Comparison of ENCODE assay signal across 8 mouse cellular contexts in the genomic region with DNA sequence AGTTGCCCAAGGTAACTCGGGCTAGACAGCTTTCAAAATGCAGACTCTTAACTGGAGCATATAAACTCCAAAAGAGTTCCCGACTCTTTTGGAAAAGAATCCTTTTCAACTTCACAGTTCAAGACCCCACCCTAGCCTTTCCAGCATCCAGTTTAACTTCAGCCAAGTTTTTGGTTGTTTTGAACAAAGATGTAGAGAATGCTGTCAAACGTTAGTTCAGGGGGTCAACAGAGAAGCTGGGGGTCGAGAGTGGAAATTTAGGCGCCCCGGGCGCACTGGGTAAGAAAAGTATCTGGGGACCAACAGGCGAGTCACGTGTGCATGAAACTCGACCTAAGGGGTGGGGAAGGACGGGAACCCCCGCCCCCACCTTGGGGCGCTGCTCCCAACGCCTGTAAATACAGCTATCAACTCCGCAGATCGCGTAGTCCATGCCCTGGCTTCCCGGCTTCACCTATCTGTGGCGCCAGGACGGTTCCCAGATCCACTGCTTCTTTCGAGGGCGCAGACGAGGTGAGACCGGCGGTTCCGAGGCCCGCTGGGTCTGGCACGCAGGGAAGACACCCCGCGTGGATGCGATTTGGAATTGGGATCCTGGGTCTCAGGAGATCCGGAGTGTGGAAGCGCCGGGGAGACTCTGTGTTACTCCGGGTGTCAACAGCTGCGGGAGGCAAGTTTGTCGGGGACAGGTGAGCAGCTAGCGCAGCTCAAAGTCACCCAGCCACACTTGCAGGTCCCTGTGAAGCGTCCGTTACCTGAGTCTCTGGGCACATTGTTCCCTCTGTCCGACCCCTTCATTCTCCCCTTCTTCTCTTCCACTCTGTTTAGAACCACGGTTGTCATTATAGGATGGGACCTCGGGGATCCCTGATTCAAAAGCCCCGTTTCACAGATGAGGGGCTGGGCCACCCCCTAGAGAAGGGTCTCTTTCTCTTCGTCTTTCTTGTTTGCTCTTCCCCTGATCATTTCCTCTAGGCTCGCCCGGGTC. TPM values are rescaled to one million over a fixed set of nuclear protein-coding genes. Genes with fewer than 3 reads are reported as not detected.
DNase-seq lines count a peak whose midpoint lies in the region; ATAC-seq and TF ChIP-seq lines count a peak whose summit lies in the region.

No protein-coding gene starts in this region.

- H3K9ac ChIP-seq in forebrain, postnatal 0 days = peak overlapping the region; percentile 50

- H3K4me1 ChIP-seq in forebrain, postnatal 0 days (ENCODE audit: insufficient read depth) = 0 out of 2 replicates have a peak, but pooled peaks cover 10% of the 10 kb centered on the region

- no peaks in the 10 kb centered on the region for H3K9me3 ChIP-seq in forebrain, postnatal 0 days (ENCODE audit: low read length)

- H3K27ac ChIP-seq in forebrain, postnatal 0 days (ENCODE audit: low read depth, low read length) = no peak overlapping the region

- peak overlapping the region; percentile 99 for H3K4me2 ChIP-seq in forebrain, postnatal 0 days (ENCODE audit: low read depth)

- no peak for TF ChIP-seq CTCF in forebrain, postnatal 0 days (IDR thresholded peaks at IDR 0.05; ENCODE audit: low read depth)

- peak overlapping the region; percentile 58 for H3K4me3 ChIP-seq in forebrain, postnatal 0 days (ENCODE audit: low read depth, low read length)

- peak; percentile 14 for ATAC-seq in forebrain, postnatal 0 days

- H3K36me3 ChIP-seq in forebrain, postnatal 0 days (ENCODE audit: insufficient read depth) = no peaks in the 10 kb centered on the region

- peak; percentile 35 to 40 for DNase-seq in B cell, adult 2 months
- peak; percentile 57 for DNase-seq in R1 (ENCODE audit: low read depth, low spot score)
- peak; percentile 11 for DNase-seq in forebrain, postnatal 0 days
- peak; percentile 24 for DNase-seq in induced T-regulatory cell, adult 2 months (ENCODE audit: low read depth)
- peak; percentile 21 for DNase-seq in lung, postnatal 25 days (ENCODE audit: low spot score)
- peak; percentile 57 to 60 for DNase-seq in spleen, postnatal 14 days (ENCODE audit: low spot score in 2 of 2)
- DNase-seq in cerebellum, postnatal 25 days = no peak
- DNase-seq in frontal cortex, postnatal 36 days (ENCODE audit: low spot score in 2 of 2) = no peak

- H3K27me3 ChIP-seq in forebrain, postnatal 0 days (ENCODE audit: insufficient read depth, low read length) = peaks cover 25% of the 10 kb centered on the region

- WGBS in forebrain, postnatal 0 days = 1% methylated on average over 47 of the region's 47 CpGs

RNA-seq across cellular contexts. Expression of gene Slc43a1, which starts 0.6 kb away (rescaled TPM):
- 0.92 and 3.0 TPM in 2 replicates for total RNA-seq in forebrain, postnatal 0 days (2014; rRNA removed)
- 0.91 and 0.94 TPM in 2 replicates for polyA plus RNA-seq in forebrain, postnatal 0 days (2015; fragmentation: Nextera tagmentation; extraction: Ambion mirVana)

RNA-seq across cellular contexts. Expression of gene Timm10, which starts 12.5 kb away (rescaled TPM):
- total RNA-seq in forebrain, postnatal 0 days (2014; rRNA removed) = 67.3 and 74.6 TPM in 2 replicates
- 97.7 and 116 TPM in 2 replicates for polyA plus RNA-seq in forebrain, postnatal 0 days (2015; fragmentation: Nextera tagmentation; extraction: Ambion mirVana)

RNA-seq across cellular contexts. Expression of gene Smtnl1, which starts 16.8 kb away (rescaled TPM):
- 0.29 TPM in 1 of 2 replicates, not detected in the other for total RNA-seq in forebrain, postnatal 0 days (2014; rRNA removed)
- polyA plus RNA-seq in forebrain, postnatal 0 days (2015; fragmentation: Nextera tagmentation; extraction: Ambion mirVana) = 0.17 TPM in 1 of 2 replicates, not detected in the other

RNA-seq across cellular contexts. Expression of gene Ube2l6, which starts 40.7 kb away (rescaled TPM):
- total RNA-seq in forebrain, postnatal 0 days (2014; rRNA removed) = 14.8 and 15.1 TPM in 2 replicates
- 14.9 and 18.1 TPM in 2 replicates for polyA plus RNA-seq in forebrain, postnatal 0 days (2015; fragmentation: Nextera tagmentation; extraction: Ambion mirVana)

RNA-seq across cellular contexts. Expression of gene Rtn4rl2, which starts 47.2 kb away (rescaled TPM):
- 17.7 and 23.7 TPM in 2 replicates for total RNA-seq in forebrain, postnatal 0 days (2014; rRNA removed)
- 25.8 and 26.1 TPM in 2 replicates for polyA plus RNA-seq in forebrain, postnatal 0 days (2015; fragmentation: Nextera tagmentation; extraction: Ambion mirVana)

Comparison
In these comparisons a context has a peak if more than half of its experiments do, and no peak if none do; other contexts are left out.
1. DNase-seq: peak in B cell, adult 2 months (2 of 2), R1 (single experiment), forebrain, postnatal 0 days (single experiment), induced T-regulatory cell, adult 2 months (single experiment), lung, postnatal 25 days (single experiment) and spleen, postnatal 14 days (2 of 2); none in cerebellum, postnatal 25 days (0 of 2) and frontal cortex, postnatal 36 days (0 of 2).